Mouse (Mus musculus) thymus, postnatal 36 days (tissue): ENCODE results near the gene Plaa.
"Not testable (repeated sequence)": the region's sequence is repeated elsewhere in the genome, so short reads cannot be mapped to it uniquely, and the experiment has no call there.

Experiments used
- DNase-seq, 2 experiments: peaks; one replicate each; pipeline ENCODE4 v3.0.0; 2022; ENCODE audit warnings: mixed read lengths in 2 of 2

Gene Plaa

GRCm38 (mm10) chr4:94603031-94603629 is at the start of gene Plaa:
TSS of gene Plaa (minus strand) at chr4:94603244.
- DNase-seq: peak; percentile 89 to 91

GRCm38 (mm10) chr4:94650426-94651175 is 47.6 kb upstream of the Plaa start:
- DNase-seq: not testable (repeated sequence)

GRCm38 (mm10) chr4:94649920-94650319 is 46.9 kb upstream of the Plaa start, which contains the start of gene Lrrc19:
TSS of gene Lrrc19 (minus strand) at chr4:94650144.
- no peak for DNase-seq

- DNase-seq: no peak
These were observed 40.1 kb upstream of the Plaa start for GRCm38 (mm10) chr4:94643141-94643540.

GRCm38 (mm10) chr4:94620077-94620476 is 17.0 kb upstream of the Plaa start:
- DNase-seq: no peak

- no peak for DNase-seq
These were observed 11.6 kb upstream of the Plaa start for GRCm38 (mm10) chr4:94614627-94615006.

GRCm38 (mm10) chr4:94613972-94614626 is 11.1 kb upstream of the Plaa start, which contains the start of gene Ift74:
TSS of gene Ift74 (plus strand) at chr4:94614491.
- peak; percentile 89 to 91 for DNase-seq

- DNase-seq: no peak
These were observed 7.3 kb upstream of the Plaa start for GRCm38 (mm10) chr4:94610339-94610738.

- DNase-seq: no peak
These were observed 2.5 kb upstream of the Plaa start for GRCm38 (mm10) chr4:94605591-94605990.

GRCm38 (mm10) chr4:94604452-94605019 is 1.5 kb upstream of the Plaa start:
- no peak for DNase-seq

GRCm38 (mm10) chr4:94602496-94603030 is 481 bp downstream of the Plaa start:
- no peak for DNase-seq

GRCm38 (mm10) chr4:94601395-94601794 is 1.6 kb downstream of the Plaa start:
- no peak for DNase-seq

- DNase-seq: no peak
These were observed 10.3 kb downstream of the Plaa start for GRCm38 (mm10) chr4:94592709-94593108.

- no peak for DNase-seq
These were observed 11.2 kb downstream of the Plaa start for GRCm38 (mm10) chr4:94591765-94592381.

- DNase-seq: no peak
These were observed 30.4 kb downstream of the Plaa start for GRCm38 (mm10) chr4:94572677-94573076.

- DNase-seq: no peak
These were observed 38.7 kb downstream of the Plaa start for GRCm38 (mm10) chr4:94564297-94564696.

- DNase-seq: no peak
These were observed 40.9 kb downstream of the Plaa start for GRCm38 (mm10) chr4:94561954-94562648.

- no peak for DNase-seq
These were observed 42.7 kb downstream of the Plaa start for GRCm38 (mm10) chr4:94560316-94560715.

GRCm38 (mm10) chr4:94559266-94559665 is 43.8 kb downstream of the Plaa start:
- DNase-seq: no peak

- peak in 1 of 2 experiments; percentile 6 for DNase-seq
These were observed 45.9 kb downstream of the Plaa start for GRCm38 (mm10) chr4:94557145-94557544.

GRCm38 (mm10) chr4:94556265-94557054 is 46.6 kb downstream of the Plaa start, which contains the start of the genes Gm10306 and Caap1:
TSS of gene Gm10306 (plus strand) at chr4:94556546.
TSS of gene Caap1 (minus strand) at chr4:94556796.
- DNase-seq: peak; percentile 91 to 92
